In genomic region chr17:50050456-50050855, GRCm38 (mm10) we compare ENCODE assay signal across 1 mouse cellular context.
TF ChIP-seq lines count a peak whose summit lies in the region.

No protein-coding gene starts in this region.

TF ChIP-seq in CH12.LX, 34 proteins besides CTCF, POLR2A, EP300 and RAD21 (continued from another document):
- no peak for TF ChIP-seq UBTF (IDR thresholded peaks at IDR 0.05; ENCODE audit: low read depth, low read length)
